Mouse (Mus musculus) heart, adult 2 months (tissue): ENCODE measurements at regions not wholly inside any gene's neighbourhood (a gene's known extent, or its start where the extent isn't known, plus 50 kb on each side); places are given as distances from the start of the nearest gene placed in this dataset.

Source experiments
- DNase-seq, 2 experiments: peaks; one replicate each; pipeline ENCODE4 v3.0.0; 2021
- H3K27ac ChIP-seq: fragments of 200-600 bp; 2 replicates; pipeline ENCODE4 v1.8.1; 2022
- H3K27me3 ChIP-seq: fragments of 200-500 bp; 2 replicates; pipeline ENCODE4 v1.6.1; 2012; ENCODE audit warnings: mild to moderate bottlenecking, low read length, inconsistent platforms, mixed read lengths; ENCODE audit not compliant: control insufficient read depth, insufficient read depth
- H3K36me3 ChIP-seq: fragments of 200-500 bp; 2 replicates; pipeline ENCODE4 v1.6.1; 2012; ENCODE audit warnings: low read length, inconsistent platforms; ENCODE audit not compliant: control insufficient read depth, insufficient read depth
- H3K4me1 ChIP-seq: fragments of 200-500 bp; 2 replicates; pipeline ENCODE4 v1.6.1; 2011; ENCODE audit warnings: low read length; ENCODE audit not compliant: control insufficient read depth, insufficient read depth
- H3K4me3 ChIP-seq: fragments of 200-600 bp; 2 replicates; pipeline ENCODE4 v1.8.1; 2022
- H3K79me2 ChIP-seq: fragments of 200-500 bp; replicated peaks from 2 replicates; pipeline ENCODE4 v1.6.1; 2012; ENCODE audit warnings: mild to moderate bottlenecking, inconsistent platforms, low read length, moderate library complexity, mixed read lengths; ENCODE audit not compliant: control insufficient read depth, insufficient read depth
- H3K9ac ChIP-seq: fragments of 200-500 bp; 2 replicates; pipeline ENCODE4 v1.6.1; 2012; ENCODE audit warnings: low read depth, mild to moderate bottlenecking, control low read depth, inconsistent platforms, low read length, mixed read lengths
- CTCF ChIP-seq: fragments of 200-600 bp; IDR thresholded peaks from 2 replicates; pipeline ENCODE4 v1.8.1; 2022; ENCODE audit warnings: antibody characterized with exemption, mild to moderate bottlenecking, moderate library complexity
- EP300 ChIP-seq: fragments of 200-500 bp; IDR thresholded peaks from 2 replicates; pipeline ENCODE4 v1.6.1; 2011; ENCODE audit warnings: low read depth, low read length, control low read depth; ENCODE audit not compliant: insufficient read depth
- POLR2A ChIP-seq: fragments of 200-500 bp; IDR thresholded peaks from 2 replicates; pipeline ENCODE4 v1.6.1; 2011; ENCODE audit warnings: mild to moderate bottlenecking, low read depth, low read length, control low read depth; ENCODE audit not compliant: insufficient read depth
- WGBS: fragments of 180-500 bp; shearing (Covaris S2); methylation state at CpG from one replicate; pipeline ENCODE4 v1.1.7; 2018; 5-methylcytosine and 5-hydroxymethylcytosine counted together
- intact Hi-C: fragments of 180-260 bp; cut with DNase I; formaldehyde crosslinking; loops from one replicate; pipeline ENCODE4 v1.15.1; 2025

GRCm38 (mm10) chr14:95949512-95949911 is 68.5 kb downstream of the 4921530L21Rik start:
- no peaks in the 10 kb centered on the region for H3K4me1 ChIP-seq
- 36% methylated on average over 2 of the region's 2 CpGs for WGBS
- H3K36me3 ChIP-seq, result no peaks in the 10 kb centered on the region
- no peak for DNase-seq
- no peak overlapping the region for H3K9ac ChIP-seq
- H3K27me3 ChIP-seq, result no peaks in the 10 kb centered on the region
- intact Hi-C loops, result loop anchor here (5.0 kb wide), 1 partner anchor 958 kb away; no protein-coding TSS in a partner anchor
- no peaks in the 10 kb centered on the region for H3K79me2 ChIP-seq
- no peak overlapping the region for H3K27ac ChIP-seq
- TF ChIP-seq CTCF (peak; percentile 42), EP300 (no peak)
- H3K4me3 ChIP-seq, result no peak overlapping the region

- WGBS, result 57% methylated on average over 7 of the region's 7 CpGs
- no peak for DNase-seq
- intact Hi-C loops, result no loop called here
These were observed 75.1 kb downstream of the 4921530L21Rik start for GRCm38 (mm10) chr14:95956056-95956729.

DNA sequence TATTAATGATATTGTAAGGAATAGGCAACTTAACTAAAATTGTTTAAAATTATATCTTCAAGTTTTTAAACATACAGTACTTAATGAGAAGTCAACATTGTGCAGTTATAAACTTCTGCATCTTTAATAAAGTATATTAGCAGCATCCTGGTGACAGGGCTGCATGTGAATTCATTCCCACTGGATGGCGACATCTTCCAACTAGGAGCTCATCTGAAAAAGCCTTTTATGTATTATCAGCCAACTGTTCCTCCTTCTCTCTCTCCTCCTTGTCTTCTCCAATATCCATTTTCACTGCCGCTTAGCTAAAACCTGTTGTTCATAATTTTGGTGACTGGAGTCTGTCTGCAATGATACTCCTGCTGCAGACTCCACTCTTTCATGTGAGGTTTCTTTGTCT is 103.0 kb downstream of the 4921530L21Rik start:
- Histone ChIP-seq H3K36me3 (no peaks in the 10 kb centered on the region), H3K79me2 (no peaks in the 10 kb centered on the region), H3K27ac (no peak overlapping the region), H3K9ac (no peak overlapping the region), H3K27me3 (no peaks in the 10 kb centered on the region), H3K4me3 (no peak overlapping the region), H3K4me1 (no peaks in the 10 kb centered on the region)
- intact Hi-C loops, result no loop called here
- TF ChIP-seq POLR2A, result no peak
- no peak for TF ChIP-seq EP300
- no peak for TF ChIP-seq CTCF
- DNase-seq, result no peak
- WGBS, result 68% methylated on average over 2 of the region's 2 CpGs

More at GRCm38 (mm10) chr14:95956056-95956729, 75.1 kb downstream of the 4921530L21Rik start:
- no peak for TF ChIP-seq CTCF
- TF ChIP-seq POLR2A, result no peak
- no peak for TF ChIP-seq EP300
- no peak overlapping the region for H3K27ac ChIP-seq
- H3K27me3 ChIP-seq, result no peaks in the 10 kb centered on the region
- no peaks in the 10 kb centered on the region for H3K79me2 ChIP-seq
- no peaks in the 10 kb centered on the region for H3K4me1 ChIP-seq
- no peaks in the 10 kb centered on the region for H3K36me3 ChIP-seq
- no peak overlapping the region for H3K9ac ChIP-seq
- H3K4me3 ChIP-seq, result no peak overlapping the region

DNA sequence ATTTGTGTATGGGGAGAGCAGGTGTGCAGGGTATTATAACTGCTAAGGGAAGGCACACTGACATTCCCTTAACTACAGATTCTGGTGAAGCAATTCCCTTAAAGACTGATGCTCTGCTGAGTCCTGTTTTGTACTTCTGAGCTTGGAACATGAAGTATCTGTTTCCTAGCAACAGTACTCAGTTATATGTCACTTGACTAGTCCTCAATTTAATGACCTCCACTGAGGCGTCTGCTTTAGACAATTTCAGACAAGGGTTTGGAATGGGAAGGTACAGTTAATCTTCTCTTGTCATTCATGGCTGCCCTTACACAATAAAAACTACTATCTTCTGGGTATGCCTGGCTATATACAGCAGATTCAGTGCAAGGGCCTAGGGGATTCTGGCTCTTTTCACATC is 117.3 kb downstream of the 4921530L21Rik start:
- intact Hi-C loops, result no loop called here
- Histone ChIP-seq H3K79me2 (no peaks in the 10 kb centered on the region), H3K27me3 (no peaks in the 10 kb centered on the region), H3K4me3 (no peak overlapping the region), H3K27ac (no peak overlapping the region), H3K9ac (no peak overlapping the region), H3K4me1 (no peaks in the 10 kb centered on the region), H3K36me3 (no peaks in the 10 kb centered on the region)
- no peak for TF ChIP-seq CTCF
- TF ChIP-seq EP300, result no peak
- TF ChIP-seq POLR2A, result no peak
- 66% methylated on average over 1 of the region's 1 CpGs for WGBS
- DNase-seq, result no peak

- Histone ChIP-seq H3K4me3 (no peak overlapping the region), H3K79me2 (no peaks in the 10 kb centered on the region), H3K4me1 (no peaks in the 10 kb centered on the region), H3K9ac (no peak overlapping the region), H3K27me3 (no peaks in the 10 kb centered on the region), H3K36me3 (no peaks in the 10 kb centered on the region), H3K27ac (no peak overlapping the region)
- no peak for DNase-seq
- intact Hi-C loops, result no loop called here
- TF ChIP-seq CTCF (no peak), POLR2A (no peak), EP300 (no peak)
- WGBS, result 70% methylated on average over 2 of the region's 2 CpGs
These were observed 140.6 kb downstream of the 4921530L21Rik start for GRCm38 (mm10) chr14:96021646-96022045.
